Mouse (Mus musculus): Measurements from ENCODE around the gene Wasl.

DNA sequence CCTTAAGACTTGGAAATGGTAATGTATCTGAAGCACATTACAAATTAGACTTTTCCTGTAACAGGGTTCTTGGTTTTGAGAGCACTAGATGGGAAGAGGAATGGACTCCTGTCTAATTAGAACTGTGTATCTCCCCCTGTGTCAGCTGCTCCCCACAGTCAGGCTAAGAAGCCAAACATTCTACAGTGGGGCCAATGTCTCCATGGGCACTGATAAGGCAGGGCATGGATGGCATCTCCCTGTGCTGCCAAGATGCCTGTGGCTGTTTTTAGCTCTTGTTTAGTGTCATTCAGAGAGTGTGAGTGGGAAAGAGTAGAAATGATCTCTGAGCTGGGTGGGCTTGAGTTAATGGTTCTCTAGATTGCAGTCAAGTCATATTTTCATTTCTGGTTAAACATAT, 91.5 kb downstream of the Wasl start:
- TF ChIP-seq CTCF (conservative IDR thresholded peaks at IDR 0.05; ENCODE audit: low read length) (no peak), NANOG (IDR thresholded peaks at IDR 0.05; ENCODE audit: borderline replicate concordance, low read length) (no peak)

Measured in E14TG2a.4 (cell line).